Mouse (Mus musculus): ENCODE data around the gene Smim12.
A peak's percentile ranks its signal among the peaks of the same experiment; 100 is the strongest.

The Smim12 gene

GRCm38 (mm10) chr4:127235742-127236487, 7.7 kb upstream of the Smim12 start:
- peak; percentile 92 for DNase-seq (ENCODE audit: low spot score)

GRCm38 (mm10) chr4:127236631-127237030, 7.0 kb upstream of the Smim12 start:
- DNase-seq (ENCODE audit: low spot score), result no peak

GRCm38 (mm10) chr4:127237271-127237670, 6.3 kb upstream of the Smim12 start:
- no peak for DNase-seq (ENCODE audit: low spot score)

GRCm38 (mm10) chr4:127242696-127243095, 888 bp upstream of the Smim12 start:
- no peak for DNase-seq (ENCODE audit: low spot score)

- no peak for DNase-seq (ENCODE audit: low spot score)
Observed at GRCm38 (mm10) chr4:127243953-127244352, 369 bp downstream of the Smim12 start.

- peak; percentile 92 for DNase-seq (ENCODE audit: low spot score)
Observed at GRCm38 (mm10) chr4:127249701-127250349, 6.2 kb downstream of the Smim12 start.

- no peak for DNase-seq (ENCODE audit: low spot score)
Observed at GRCm38 (mm10) chr4:127251963-127252585, 8.5 kb downstream of the Smim12 start.

GRCm38 (mm10) chr4:127256739-127257138, 13.2 kb downstream of the Smim12 start:
- DNase-seq (ENCODE audit: low spot score), result no peak

- DNase-seq (ENCODE audit: low spot score), result no peak
Observed at GRCm38 (mm10) chr4:127258186-127258897, 14.8 kb downstream of the Smim12 start.

GRCm38 (mm10) chr4:127261601-127262000, 18.0 kb downstream of the Smim12 start:
- no peak for DNase-seq (ENCODE audit: low spot score)

- DNase-seq (ENCODE audit: low spot score), result peak; percentile 17
Observed at GRCm38 (mm10) chr4:127263438-127264182, 20.0 kb downstream of the Smim12 start.

GRCm38 (mm10) chr4:127264183-127264554, 20.6 kb downstream of the Smim12 start:
- no peak for DNase-seq (ENCODE audit: low spot score)

GRCm38 (mm10) chr4:127278451-127279001, 34.9 kb downstream of the Smim12 start:
- peak; percentile 34 for DNase-seq (ENCODE audit: low spot score)

GRCm38 (mm10) chr4:127279241-127279640, 35.7 kb downstream of the Smim12 start:
- no peak for DNase-seq (ENCODE audit: low spot score)

GRCm38 (mm10) chr4:127286907-127287306, 43.3 kb downstream of the Smim12 start:
- DNase-seq (ENCODE audit: low spot score), result no peak

- no peak for DNase-seq (ENCODE audit: low spot score)
Observed at GRCm38 (mm10) chr4:127289039-127289548, 45.5 kb downstream of the Smim12 start.

GRCm38 (mm10) chr4:127292631-127293030, 49.0 kb downstream of the Smim12 start:
- DNase-seq (ENCODE audit: low spot score), result no peak
